In the genomic region with DNA sequence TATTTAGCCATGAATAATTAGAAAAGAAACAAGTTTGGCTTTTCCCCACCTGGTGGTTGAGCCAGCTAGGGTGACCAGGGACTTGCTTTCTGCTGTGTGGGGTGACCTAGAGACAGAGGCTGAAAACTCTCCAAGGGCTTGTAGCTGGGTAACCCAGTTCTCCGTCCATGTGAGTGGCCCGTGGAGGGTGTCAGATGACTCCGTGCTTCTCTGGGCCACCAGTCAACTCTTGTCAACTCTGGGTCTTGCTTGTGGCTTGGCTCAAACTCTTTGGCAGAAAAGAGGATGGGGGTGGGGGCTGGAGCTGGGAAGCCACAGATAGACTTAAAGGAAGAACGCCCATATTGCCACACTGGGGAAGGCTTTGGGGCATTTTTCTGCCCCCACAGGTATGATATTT, we compare ENCODE assay signal across 15 mouse cellular contexts.
DNase-seq lines count a peak whose midpoint lies in the region; ATAC-seq and TF ChIP-seq lines count a peak whose summit lies in the region.
"Had no signal": no experiment of that assay in that cellular context is flagged by ENCODE, and none has a peak within 500 bp of the region (broad histone marks: within the 10 kb centered on the region; RNA-seq: fewer than 3 reads in every experiment).

No protein-coding gene starts in this region.

- H3K9me3 ChIP-seq in heart, embryonic 12.5 days (replicated peaks), result no peaks in the 10 kb centered on the region
- no peaks in the 10 kb centered on the region for H3K9me3 ChIP-seq in forebrain, embryonic 13.5 days (replicated peaks)
- H3K9me3 ChIP-seq: embryonic facial prominence, embryonic 15.5 days; forebrain, embryonic 15.5 days; liver, embryonic 13.5 days; megakaryocyte, embryonic 14.5 days had no signal

- no peak overlapping the region for H3K4me3 ChIP-seq in heart, embryonic 12.5 days
- H3K4me3 ChIP-seq in lung, adult 2 months (replicated peaks; ENCODE audit: extremely low read depth, low read depth, low read length), result no peak overlapping the region
- no peak overlapping the region for H3K4me3 ChIP-seq in forebrain, embryonic 13.5 days
- H3K4me3 ChIP-seq: embryonic facial prominence, embryonic 15.5 days; forebrain, embryonic 15.5 days; liver, embryonic 13.5 days; megakaryocyte, embryonic 14.5 days had no signal

- no peak for TF ChIP-seq POLR2A in lung, adult 2 months (IDR thresholded peaks at IDR 0.05; ENCODE audit: borderline replicate concordance, extremely low read depth, low read depth, low read length)

- no peak for TF ChIP-seq CTCF in lung, adult 2 months (IDR thresholded peaks at IDR 0.05; ENCODE audit: insufficient read depth, low read length)

- no peaks in the 10 kb centered on the region for H3K4me1 ChIP-seq in heart, embryonic 12.5 days (replicated peaks)
- no peaks in the 10 kb centered on the region for H3K4me1 ChIP-seq in lung, adult 2 months (ENCODE audit: control insufficient read depth, insufficient read depth, low read length)
- H3K4me1 ChIP-seq in forebrain, embryonic 13.5 days, result no peaks in the 10 kb centered on the region
- H3K4me1 ChIP-seq: forebrain, embryonic 15.5 days had no signal

- intact Hi-C loops in heart, postnatal 10 days (cut with DNase I), result no loop called here

- no peaks in the 10 kb centered on the region for H3K36me3 ChIP-seq in heart, embryonic 12.5 days
- no peaks in the 10 kb centered on the region for H3K36me3 ChIP-seq in forebrain, embryonic 13.5 days (ENCODE audit: poor library complexity, severe bottlenecking)
- H3K36me3 ChIP-seq: embryonic facial prominence, embryonic 15.5 days; forebrain, embryonic 15.5 days; liver, embryonic 13.5 days had no signal

- 65% methylated on average over 4 of the region's 4 CpGs for WGBS in heart, embryonic 12.5 days
- WGBS in lung, adult 2 months, result 46% methylated on average over 4 of the region's 4 CpGs
- WGBS in forebrain, embryonic 13.5 days, result 91% methylated on average over 4 of the region's 4 CpGs

- peak; percentile 65 to 81 for DNase-seq in heart, adult 18-20 months
- DNase-seq in lung, postnatal 14 days, result peak; percentile 9
- no peak for DNase-seq in lung, adult 2 months
- peak; percentile 75 to 77 for DNase-seq in heart, postnatal 10 days
- DNase-seq in urinary bladder, postnatal 25 days (ENCODE audit: low spot score), result no peak
- DNase-seq: cerebellum, adult 18-20 months; liver, embryonic 13.5 days had no signal

- no peak overlapping the region for H3K27ac ChIP-seq in heart, embryonic 12.5 days (ENCODE audit: poor library complexity, severe bottlenecking)
- no peak overlapping the region for H3K27ac ChIP-seq in forebrain, embryonic 13.5 days
- H3K27ac ChIP-seq: forebrain, embryonic 15.5 days; kidney, postnatal 0 days; liver, embryonic 13.5 days had no signal

- no peak overlapping the region for H3K9ac ChIP-seq in heart, embryonic 12.5 days
- no peak overlapping the region for H3K9ac ChIP-seq in forebrain, embryonic 13.5 days
- H3K9ac ChIP-seq: embryonic facial prominence, embryonic 15.5 days; forebrain, embryonic 15.5 days; liver, embryonic 13.5 days had no signal

- ATAC-seq in heart, embryonic 12.5 days (ENCODE audit: insufficient number of reproducible peaks, low FRiP score), result no peak
- ATAC-seq in frontal cortex, adult (ENCODE audit: low TSS enrichment), result no peak
- no peak for ATAC-seq in forebrain, embryonic 13.5 days
- ATAC-seq: CD4-positive, CD25-positive, alpha-beta regulatory T cell, adult 4 months; forebrain, embryonic 15.5 days had no signal

- no peaks in the 10 kb centered on the region for H3K27me3 ChIP-seq in heart, embryonic 12.5 days (replicated peaks)
- H3K27me3 ChIP-seq in forebrain, embryonic 13.5 days, result no peaks in the 10 kb centered on the region
- H3K27me3 ChIP-seq: forebrain, embryonic 15.5 days; liver, embryonic 13.5 days had no signal

- no peak overlapping the region for H3K4me2 ChIP-seq in heart, embryonic 12.5 days
- no peak overlapping the region for H3K4me2 ChIP-seq in forebrain, embryonic 13.5 days
- H3K4me2 ChIP-seq: embryonic facial prominence, embryonic 15.5 days; forebrain, embryonic 15.5 days; liver, embryonic 13.5 days had no signal

Comparison
In these comparisons a context has a peak if more than half of its experiments do, and no peak if none do; other contexts are left out.
1. DNase-seq: peak in heart, adult 18-20 months (2 of 2), lung, postnatal 14 days (single experiment) and heart, postnatal 10 days (2 of 2); none in lung, adult 2 months (single experiment) and urinary bladder, postnatal 25 days (single experiment).